Mouse (Mus musculus): ENCODE results near the gene Prtn3.

GRCm38 (mm10) chr10:79843476-79843875 lies 30.8 kb upstream of the Prtn3 start:
- TF ChIP-seq CTCF (IDR thresholded peaks at IDR 0.05; ENCODE audit: low read depth), result no peak
- TF ChIP-seq EP300 (IDR thresholded peaks at IDR 0.05; ENCODE audit: low read depth), result no peak
